Comparison of ENCODE assay signal across 8 mouse cellular contexts in genomic region chr11:76294836-76295235, GRCm38 (mm10). TPM values are rescaled to one million over a fixed set of nuclear protein-coding genes. Genes with fewer than 3 reads are reported as not detected.
DNase-seq lines count a peak whose midpoint lies in the region; ATAC-seq and TF ChIP-seq lines count a peak whose summit lies in the region.

No protein-coding gene starts in this region.

- H3K4me1 ChIP-seq in lung, embryonic 14.5 days (ENCODE audit: insufficient read depth) = peaks cover 37% of the 10 kb centered on the region
- H3K4me1 ChIP-seq in hindbrain, embryonic 11.5 days (replicated peaks; ENCODE audit: control insufficient read depth, insufficient read depth, low read length) = no peaks in the 10 kb centered on the region; the same call in 1 of the 2 replicates
- peaks cover 75% of the 10 kb centered on the region for H3K4me1 ChIP-seq in neural tube, embryonic 15.5 days

- no peaks in the 10 kb centered on the region for H3K9me3 ChIP-seq in lung, embryonic 14.5 days (ENCODE audit: low read depth, low read length)
- no peaks in the 10 kb centered on the region for H3K9me3 ChIP-seq in hindbrain, embryonic 11.5 days (ENCODE audit: control insufficient read depth, low read length)
- H3K9me3 ChIP-seq in neural tube, embryonic 15.5 days (replicated peaks) = no peaks in the 10 kb centered on the region

- H3K9ac ChIP-seq in lung, embryonic 14.5 days = no peak overlapping the region
- no peak overlapping the region for H3K9ac ChIP-seq in hindbrain, embryonic 11.5 days (ENCODE audit: low read depth, low read length)
- no peak overlapping the region for H3K9ac ChIP-seq in neural tube, embryonic 15.5 days (replicated peaks)

- no peak overlapping the region for H3K4me3 ChIP-seq in lung, embryonic 14.5 days (ENCODE audit: low read depth, low read length)
- H3K4me3 ChIP-seq in hindbrain, embryonic 11.5 days (ENCODE audit: low read depth, low read length) = no peak overlapping the region
- no peak overlapping the region for H3K4me3 ChIP-seq in neural tube, embryonic 15.5 days (replicated peaks)

- peak; percentile 51 to 61 for DNase-seq in cerebellum, postnatal 25 days
- no peak for DNase-seq in cerebellum, postnatal 4 days (ENCODE audit: low spot score in 2 of 2)
- peak; percentile 44 for DNase-seq in lung, embryonic 14.5 days
- DNase-seq in lung, postnatal 25 days (ENCODE audit: low spot score) = no peak
- DNase-seq in hindbrain, embryonic 11.5 days (ENCODE audit: low spot score) = peak; percentile 38
- DNase-seq in ovary, postnatal 36 days (ENCODE audit: low spot score) = no peak
- no peak for DNase-seq in kidney, postnatal 10 days

- no peak overlapping the region for H3K4me2 ChIP-seq in lung, embryonic 14.5 days
- H3K4me2 ChIP-seq in hindbrain, embryonic 11.5 days (replicated peaks; ENCODE audit: low read depth, low read length) = no peak overlapping the region
- no peak overlapping the region for H3K4me2 ChIP-seq in neural tube, embryonic 15.5 days

- peak overlapping the region; percentile 43 for H3K27ac ChIP-seq in lung, embryonic 14.5 days (ENCODE audit: low read depth)
- peak overlapping the region; percentile 42; the same call in 1 of the 2 replicates for H3K27ac ChIP-seq in hindbrain, embryonic 11.5 days (ENCODE audit: low read depth, low read length)
- peak overlapping the region; percentile 69 for H3K27ac ChIP-seq in neural tube, embryonic 15.5 days (replicated peaks)

- no peaks in the 10 kb centered on the region for H3K27me3 ChIP-seq in lung, embryonic 14.5 days (ENCODE audit: insufficient read depth, low read length)
- no peaks in the 10 kb centered on the region for H3K27me3 ChIP-seq in hindbrain, embryonic 11.5 days (ENCODE audit: control insufficient read depth, insufficient read depth, low read length)
- no peaks in the 10 kb centered on the region for H3K27me3 ChIP-seq in neural tube, embryonic 15.5 days (replicated peaks)

- no peak for ATAC-seq in lung, embryonic 14.5 days (ENCODE audit: insufficient read depth)
- no peak for ATAC-seq in hindbrain, embryonic 11.5 days (ENCODE audit: low FRiP score)
- no peak for ATAC-seq in neural tube, embryonic 15.5 days (ENCODE audit: low FRiP score)

- 27% methylated on average over 9 of the region's 9 CpGs for WGBS in lung, embryonic 14.5 days
- WGBS in hindbrain, embryonic 11.5 days = 30% methylated on average over 9 of the region's 9 CpGs
- 28% methylated on average over 9 of the region's 9 CpGs for WGBS in neural tube, embryonic 15.5 days

- no peaks in the 10 kb centered on the region for H3K36me3 ChIP-seq in lung, embryonic 14.5 days (ENCODE audit: insufficient read depth)
- no peaks in the 10 kb centered on the region for H3K36me3 ChIP-seq in hindbrain, embryonic 11.5 days (ENCODE audit: control insufficient read depth, insufficient read depth, low read length)
- no peaks in the 10 kb centered on the region for H3K36me3 ChIP-seq in neural tube, embryonic 15.5 days

- no peak for TF ChIP-seq CTCF in lung, embryonic 14.5 days (IDR thresholded peaks at IDR 0.05; ENCODE audit: low read depth)

RNA-seq across cellular contexts. Expression of gene Glod4, which starts 51.3 kb away (rescaled TPM):
- 131 and 152 TPM in 2 replicates for polyA plus RNA-seq in lung, embryonic 14.5 days (2014; fragmentation: Nextera tagmentation; extraction: Ambion mirVana)
- 132 and 140 TPM in 2 replicates for polyA plus RNA-seq in hindbrain, embryonic 11.5 days (2014; fragmentation: Nextera tagmentation; extraction: Ambion mirVana)
- polyA plus RNA-seq in neural tube, embryonic 15.5 days (2015; fragmentation: Nextera tagmentation; extraction: Ambion mirVana) = 112 and 123 TPM in 2 replicates

RNA-seq across cellular contexts. Expression of gene Mrm3, which starts 51.3 kb away (rescaled TPM):
- 21.7 and 24.3 TPM in 2 replicates for polyA plus RNA-seq in lung, embryonic 14.5 days (2014; fragmentation: Nextera tagmentation; extraction: Ambion mirVana)
- 21.9 and 22.4 TPM in 2 replicates for polyA plus RNA-seq in hindbrain, embryonic 11.5 days (2014; fragmentation: Nextera tagmentation; extraction: Ambion mirVana)
- 27.3 and 28.1 TPM in 2 replicates for polyA plus RNA-seq in neural tube, embryonic 15.5 days (2015; fragmentation: Nextera tagmentation; extraction: Ambion mirVana)

Comparison
In these comparisons a context has a peak if more than half of its experiments do, and no peak if none do; other contexts are left out.
1. DNase-seq: peak in cerebellum, postnatal 25 days (2 of 2), lung, embryonic 14.5 days (single experiment) and hindbrain, embryonic 11.5 days (single experiment); none in cerebellum, postnatal 4 days (0 of 2), lung, postnatal 25 days (single experiment), ovary, postnatal 36 days (single experiment) and kidney, postnatal 10 days (single experiment).
2. Peak in every context shown above with its lines, with median percentiles within 50 percentile points of each other: H3K27ac ChIP-seq.